Mouse (Mus musculus): ENCODE measurements around the gene Dcaf8.

Gene Dcaf8

DNA sequence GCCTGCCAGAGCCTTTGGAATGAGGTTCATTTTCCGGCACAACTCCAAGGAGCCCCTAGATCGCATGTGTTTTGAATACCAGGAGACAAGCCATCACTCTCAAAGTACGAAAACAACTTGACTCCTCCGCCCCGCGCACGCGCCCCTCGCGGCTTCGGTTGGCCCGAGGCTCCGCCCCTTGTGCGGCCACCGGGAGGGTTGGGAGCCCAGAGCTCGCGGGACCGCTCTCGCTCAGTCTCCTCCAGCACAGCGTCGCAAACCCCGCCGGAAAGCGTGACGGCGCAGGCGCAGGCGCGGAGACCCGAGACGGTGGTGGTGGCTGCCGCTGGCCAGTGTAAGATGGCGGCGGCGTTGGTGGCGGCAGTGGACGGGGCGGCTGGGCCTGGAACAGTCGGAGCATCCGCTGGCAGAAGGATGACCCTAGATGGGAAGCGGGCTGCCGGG, at the start of gene Dcaf8:
Gene Dcaf8 (plus strand): TSS at position 250 of the 444 bp plus-strand sequence.
- under 1% methylated on average over 42 of the region's 42 CpGs for WGBS

DNA sequence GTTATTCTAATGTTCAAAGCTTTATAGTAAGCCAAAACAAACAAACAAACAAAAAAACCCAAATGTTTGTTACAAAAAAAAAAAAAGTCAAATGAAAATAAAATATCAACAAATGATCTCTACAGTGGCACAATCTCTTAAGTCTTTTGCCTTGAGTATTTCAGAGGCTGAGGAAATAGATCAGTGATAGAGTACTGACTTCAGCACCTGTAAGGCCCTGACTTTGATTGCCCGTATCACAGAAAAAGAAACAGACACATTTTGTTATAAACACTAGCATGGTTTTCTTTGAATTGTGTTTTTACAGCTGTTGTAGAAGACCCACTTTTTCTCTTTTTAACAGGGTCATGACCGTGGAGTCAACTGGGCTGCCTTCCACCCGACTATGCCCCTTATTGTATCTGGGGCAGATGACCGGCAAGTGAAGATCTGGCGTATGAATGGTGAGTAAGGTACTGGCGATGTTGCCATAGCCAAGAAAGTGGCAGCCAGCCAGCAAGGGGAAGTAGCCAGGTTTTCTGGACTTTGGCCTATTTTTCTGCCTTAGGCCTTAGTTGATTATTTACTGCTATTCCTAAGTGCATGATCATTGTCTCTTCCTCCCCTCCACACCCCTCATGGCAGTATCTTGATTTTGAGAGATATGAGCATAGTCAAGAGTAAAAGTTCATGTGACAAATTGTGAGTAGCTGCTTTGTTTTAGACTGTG, 48.4 kb upstream of the Dcaf8 start:
- WGBS: 53% methylated on average over 6 of the region's 6 CpGs

DNA sequence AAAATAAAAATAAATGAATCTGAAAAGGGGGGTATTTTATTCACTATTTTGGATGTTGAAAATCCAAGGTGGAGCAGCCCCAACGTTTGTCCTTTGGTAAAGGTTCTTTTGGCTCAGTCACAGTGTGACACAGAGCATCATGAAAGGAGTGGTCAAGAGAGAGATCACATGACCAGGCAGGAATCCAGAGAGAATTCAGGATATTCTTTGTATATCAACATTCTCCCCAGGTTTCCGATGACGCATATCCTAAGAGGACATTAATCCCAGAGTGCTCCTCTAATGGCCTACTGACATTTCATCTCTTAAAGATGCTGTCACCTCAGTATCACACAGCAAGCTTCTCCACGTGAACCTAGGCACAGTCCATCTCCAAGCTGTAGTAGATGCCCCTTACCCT, 44.3 kb upstream of the Dcaf8 start:
- 75% methylated on average over 4 of the region's 4 CpGs for WGBS

- WGBS: 74% methylated on average over 11 of the region's 11 CpGs
Observed at GRCm38 (mm10) chr1:172105101-172105500, 42.8 kb upstream of the Dcaf8 start.

DNA sequence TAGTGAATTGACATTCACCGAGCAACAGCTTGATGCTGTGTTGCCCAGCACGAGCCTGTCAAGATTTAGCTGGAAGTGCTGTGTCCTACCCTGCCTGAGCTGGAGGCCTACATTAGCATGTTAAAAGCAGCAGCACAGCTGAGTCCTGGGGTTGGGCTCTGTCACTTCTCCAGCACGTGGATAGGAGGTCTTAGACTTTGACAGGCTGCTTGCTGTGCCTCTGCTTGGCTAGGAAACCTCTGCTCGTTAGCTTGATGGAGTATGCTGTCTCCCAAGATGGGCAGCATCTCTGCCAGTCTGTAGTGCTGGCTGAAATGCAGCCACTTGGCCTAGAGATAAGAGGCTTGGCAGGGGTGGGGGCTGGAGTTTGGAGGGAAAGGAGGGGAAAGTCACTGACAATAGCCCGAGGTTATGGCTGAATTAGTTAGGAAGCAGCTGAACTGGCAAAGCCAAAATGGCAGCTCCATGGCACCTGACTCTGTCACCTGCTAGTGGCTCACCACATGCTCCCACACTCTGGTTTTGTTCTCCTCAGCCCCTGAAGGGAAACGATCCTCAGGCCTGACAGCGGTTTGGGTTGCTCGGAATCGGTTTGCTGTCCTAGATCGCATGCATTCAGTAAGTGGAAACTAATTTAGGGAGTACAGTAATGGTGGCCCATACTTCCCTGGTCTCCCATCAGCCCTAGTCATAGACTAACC, 40.0 kb upstream of the Dcaf8 start:
- 63% methylated on average over 10 of the region's 10 CpGs for WGBS

GRCm38 (mm10) chr1:172116948-172117347, 30.9 kb upstream of the Dcaf8 start:
- 79% methylated on average over 5 of the region's 5 CpGs for WGBS

DNA sequence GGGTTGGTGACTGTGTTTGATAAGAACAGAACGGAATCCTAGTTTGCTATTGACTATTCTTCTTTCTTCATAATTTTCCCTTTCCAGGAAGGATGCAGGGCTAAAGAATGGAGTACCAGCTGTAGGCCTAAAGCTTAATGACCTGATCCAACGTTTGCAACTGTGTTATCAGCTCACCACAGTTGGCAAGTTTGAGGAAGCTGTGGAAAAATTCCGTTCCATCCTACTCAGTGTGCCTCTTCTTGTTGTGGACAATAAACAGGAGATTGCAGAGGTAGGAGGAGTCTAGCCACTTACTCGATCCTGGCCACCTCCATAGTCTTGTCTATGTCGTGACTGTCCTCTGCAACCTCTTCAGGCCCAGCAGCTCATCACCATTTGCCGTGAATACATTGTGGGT, 28.8 kb upstream of the Dcaf8 start:
- WGBS: 68% methylated on average over 6 of the region's 6 CpGs

DNA sequence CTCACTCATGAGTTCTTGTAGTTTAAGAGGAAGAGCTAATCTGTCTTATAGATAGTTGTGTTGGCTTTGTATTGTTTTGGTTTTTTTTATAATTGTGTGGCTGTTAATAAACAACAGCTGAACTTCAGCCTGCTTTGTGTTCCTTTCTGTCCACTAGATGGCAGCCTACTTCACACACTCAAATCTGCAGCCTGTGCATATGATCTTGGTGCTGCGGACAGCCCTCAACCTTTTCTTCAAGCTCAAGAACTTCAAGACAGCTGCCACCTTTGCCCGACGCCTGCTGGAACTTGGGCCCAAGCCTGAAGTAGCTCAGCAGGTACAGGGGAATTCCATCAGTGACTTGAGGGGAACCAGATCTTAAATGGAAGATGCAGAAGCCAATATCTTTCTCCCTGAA, 28.2 kb upstream of the Dcaf8 start:
- WGBS: 23% methylated on average over 3 of the region's 3 CpGs

- 67% methylated on average over 2 of the region's 2 CpGs for WGBS
Observed at GRCm38 (mm10) chr1:172122671-172123070, 25.2 kb upstream of the Dcaf8 start.

- 79% methylated on average over 6 of the region's 6 CpGs for WGBS
Observed at GRCm38 (mm10) chr1:172124572-172124971, 23.3 kb upstream of the Dcaf8 start.

DNA sequence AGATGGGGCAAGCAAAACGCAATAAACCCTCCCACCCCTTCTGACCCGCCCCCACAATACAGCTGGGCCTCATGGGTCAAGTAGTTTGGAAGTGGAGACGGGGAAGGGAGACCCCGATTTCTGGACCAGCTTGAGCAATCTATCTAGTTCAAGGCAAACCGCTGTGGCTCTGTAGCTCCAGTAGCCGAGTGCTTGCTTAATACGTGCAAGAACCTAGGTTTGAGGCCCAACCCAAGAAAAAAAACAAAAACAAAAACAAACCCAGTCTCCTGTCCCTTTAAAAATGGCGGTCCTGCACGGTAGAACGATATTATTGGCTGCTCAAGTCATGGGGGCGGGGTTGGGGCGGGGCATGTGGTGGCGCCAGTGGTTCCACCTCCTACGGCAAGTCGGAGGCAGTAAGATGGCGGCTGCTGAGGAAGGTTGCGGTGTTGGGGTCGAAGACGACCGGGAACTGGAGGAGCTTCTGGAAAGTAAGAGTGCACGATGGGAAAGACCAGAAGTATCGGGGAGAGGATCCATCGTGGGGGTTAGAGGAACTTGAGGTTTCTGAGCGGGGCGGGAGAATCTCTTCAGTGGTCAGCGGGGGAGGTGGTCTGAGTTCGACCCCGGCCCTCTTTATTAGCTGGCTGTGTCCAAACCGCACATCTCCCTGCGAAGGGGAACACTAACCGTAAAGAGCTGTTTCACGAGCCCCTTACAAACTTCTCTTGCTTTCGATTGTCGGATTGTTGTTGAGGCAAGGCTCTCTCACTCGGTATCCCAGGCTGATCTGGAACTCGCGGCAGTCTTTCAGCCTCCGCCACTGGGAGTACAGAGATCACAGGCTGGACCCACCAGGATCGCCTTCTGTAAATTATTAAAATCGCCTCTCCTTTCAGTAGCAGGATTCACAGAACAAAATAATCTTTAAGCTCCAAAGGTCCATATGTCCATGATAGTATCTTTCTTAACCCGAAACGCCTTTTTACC, 21.2 kb upstream of the Dcaf8 start, which contains the start of gene Pex19:
Gene Pex19 (plus strand): TSS at position 380 of the 972 bp plus-strand sequence.
- WGBS: 1% methylated on average over 42 of the region's 42 CpGs

GRCm38 (mm10) chr1:172127487-172127886, 20.4 kb upstream of the Dcaf8 start:
- WGBS: 42% methylated on average over 5 of the region's 5 CpGs

DNA sequence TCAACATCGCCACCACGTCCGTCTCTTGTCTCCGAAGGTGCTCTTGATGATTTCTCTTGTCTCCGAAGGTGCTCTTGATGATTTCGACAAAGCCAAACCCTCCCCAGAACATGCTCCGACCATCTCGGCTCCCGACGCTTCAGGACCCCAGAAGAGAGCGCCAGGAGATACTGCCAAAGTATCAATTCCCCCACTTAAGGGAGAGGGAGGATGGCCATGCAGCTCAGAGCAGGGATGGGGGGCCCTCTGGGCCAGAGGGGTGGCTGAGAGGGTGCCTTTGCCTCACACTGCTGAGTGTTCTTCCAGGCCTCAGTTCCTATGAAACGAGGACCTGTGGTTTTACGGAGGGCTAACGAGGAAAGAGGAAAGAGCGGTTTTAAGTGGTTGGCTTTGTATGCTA, 19.3 kb upstream of the Dcaf8 start:
- WGBS: 92% methylated on average over 15 of the region's 15 CpGs

DNA sequence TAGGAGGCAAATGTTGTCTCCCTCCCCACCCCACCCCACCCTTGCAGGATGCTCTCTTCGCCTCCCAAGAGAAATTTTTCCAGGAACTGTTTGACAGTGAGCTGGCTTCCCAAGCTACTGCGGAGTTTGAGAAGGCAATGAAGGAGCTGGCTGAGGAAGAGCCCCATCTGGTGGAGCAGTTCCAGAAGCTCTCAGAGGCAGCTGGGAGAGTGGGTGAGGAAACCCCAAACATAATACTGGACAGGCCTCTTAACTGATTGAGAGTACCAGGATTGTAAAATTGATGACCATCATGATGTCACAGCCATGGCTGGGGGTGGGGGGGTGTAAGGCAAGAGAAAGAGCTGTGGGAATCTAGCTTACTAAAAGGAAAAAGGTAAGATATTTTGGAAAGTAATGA, 18.8 kb upstream of the Dcaf8 start:
- 25% methylated on average over 2 of the region's 2 CpGs for WGBS

GRCm38 (mm10) chr1:172129780-172130179, 18.1 kb upstream of the Dcaf8 start:
- 95% methylated on average over 5 of the region's 5 CpGs for WGBS

- 80% methylated on average over 7 of the region's 7 CpGs for WGBS
Observed at GRCm38 (mm10) chr1:172132319-172132718, 15.6 kb upstream of the Dcaf8 start.

DNA sequence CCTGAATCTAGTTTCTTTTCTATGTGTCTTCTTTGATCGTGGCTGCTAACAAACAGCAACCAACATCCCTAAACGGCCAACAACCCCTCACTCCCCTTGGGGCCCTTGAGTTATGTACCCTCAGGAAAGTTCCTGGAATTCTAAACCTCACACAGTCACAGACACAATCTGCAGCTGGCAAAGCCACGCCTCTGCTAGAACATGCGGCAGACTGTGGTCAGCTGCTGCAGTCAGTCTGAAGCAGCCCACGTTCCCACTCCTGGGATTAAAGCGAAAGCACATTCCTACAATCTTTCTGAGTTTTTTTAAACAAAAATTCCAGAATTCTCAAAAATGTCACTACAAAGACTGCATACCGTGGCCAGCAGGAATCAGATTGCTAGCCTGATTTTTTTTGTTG, 14.3 kb upstream of the Dcaf8 start:
- WGBS: 73% methylated on average over 7 of the region's 7 CpGs

- WGBS: 88% methylated on average over 4 of the region's 4 CpGs
Observed at GRCm38 (mm10) chr1:172134072-172134471, 13.8 kb upstream of the Dcaf8 start.

DNA sequence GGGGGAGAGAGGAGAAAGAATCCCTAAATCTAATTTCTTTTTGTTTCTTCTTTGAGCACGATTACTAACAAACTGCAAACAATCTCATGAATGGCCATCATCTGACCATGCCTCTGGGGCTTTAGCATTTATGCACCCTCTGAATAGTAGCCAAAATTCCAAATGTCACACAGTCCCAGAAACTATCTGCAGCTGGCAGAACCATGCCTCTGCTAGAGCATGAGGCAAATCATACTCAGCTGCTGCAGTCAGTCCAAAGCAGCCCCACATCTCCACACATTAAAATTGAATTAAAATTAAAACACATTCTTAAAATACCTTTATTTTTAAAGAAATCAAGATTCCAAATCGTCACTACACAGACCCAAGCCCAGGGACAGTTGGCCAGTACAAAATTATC, 7.7 kb upstream of the Dcaf8 start:
- 62% methylated on average over 2 of the region's 2 CpGs for WGBS

DNA sequence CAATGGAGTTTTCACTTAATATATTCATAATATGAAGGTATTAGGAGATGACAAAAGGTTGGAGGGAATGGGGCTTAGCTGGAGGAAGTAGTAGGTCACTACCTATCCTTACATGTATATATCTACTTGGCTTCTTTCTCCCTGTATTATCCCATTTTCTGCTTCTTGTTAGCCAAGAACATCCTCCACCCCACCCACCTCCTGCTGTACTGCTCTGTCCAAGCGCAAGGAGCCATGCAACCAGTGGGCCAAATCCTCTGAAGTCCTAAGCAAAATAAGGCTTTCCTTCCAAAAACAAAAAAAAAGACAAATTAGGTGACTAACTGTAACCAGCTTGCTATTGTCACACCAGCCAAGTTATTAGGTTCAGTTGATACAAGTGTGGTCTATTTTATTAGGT, 7.1 kb upstream of the Dcaf8 start:
- WGBS: 54% methylated on average over 1 of the region's 1 CpGs

- 86% methylated on average over 3 of the region's 3 CpGs for WGBS
Observed at GRCm38 (mm10) chr1:172141529-172141928, 6.4 kb upstream of the Dcaf8 start.

DNA sequence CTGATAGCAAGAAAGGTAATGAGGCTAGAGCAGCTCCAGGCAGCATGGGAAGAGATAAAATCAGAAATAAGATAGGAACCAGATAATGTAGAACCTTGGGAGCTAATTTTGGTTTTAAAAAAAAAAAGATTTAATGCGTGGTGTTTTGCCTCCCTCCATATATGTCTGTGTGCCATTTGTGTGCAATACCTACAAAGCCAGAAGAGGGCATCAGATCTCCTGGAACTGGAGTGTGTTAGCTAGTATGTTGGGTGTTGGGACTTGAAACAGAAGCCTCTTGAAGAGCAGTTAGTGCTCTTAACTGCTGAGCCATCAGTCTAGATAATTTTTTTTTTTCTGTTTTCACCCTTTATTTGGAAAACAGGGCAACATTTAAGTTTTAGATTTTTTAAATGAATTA, 4.3 kb upstream of the Dcaf8 start:
- 3% methylated on average over 1 of the region's 1 CpGs for WGBS

Data from cerebral cortex, adult 2 months (tissue).